Mouse (Mus musculus): ENCODE results near the gene Gm49661. TPM values are rescaled to one million over a fixed set of nuclear protein-coding genes. Genes with fewer than 3 reads are reported as not detected.

Gene Gm49661
- total and polyA plus RNA-seq, 2 experiments from 2014 or later, result not detected

DNA sequence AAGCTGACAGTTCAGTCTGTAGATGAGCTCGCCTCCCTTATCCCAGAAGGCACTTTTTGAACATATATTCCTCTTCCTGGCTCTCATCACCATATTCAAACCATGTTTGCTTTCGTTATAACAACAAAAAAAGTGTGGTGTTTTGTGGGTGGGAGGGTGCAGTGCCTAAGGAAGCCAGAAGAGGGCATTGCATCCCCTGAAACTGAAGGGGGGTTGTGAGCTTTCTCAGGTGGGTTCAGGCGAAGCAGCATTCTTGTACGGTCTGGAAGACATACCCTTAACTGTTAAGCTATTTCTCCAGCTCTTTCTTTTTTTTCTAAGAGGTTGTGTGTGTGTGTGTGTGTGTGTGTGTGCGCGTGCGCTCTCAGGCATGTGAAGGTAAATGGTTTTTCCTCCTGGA is 6.2 kb upstream of the Gm49661 start:
- Histone ChIP-seq H3K4me3 (ENCODE audit: low read depth, low read length) (no peak overlapping the region), H3K4me2 (ENCODE audit: low read depth) (peak overlapping the region; percentile 81; the same call in 1 of the 2 replicates), H3K9ac (no peak overlapping the region), H3K4me1 (ENCODE audit: insufficient read depth) (peaks cover 28% of the 10 kb centered on the region; the same call in 1 of the 2 replicates), H3K27ac (ENCODE audit: low read depth, low read length) (no peak overlapping the region), H3K9me3 (ENCODE audit: low read length) (no peaks in the 10 kb centered on the region), H3K36me3 (ENCODE audit: insufficient read depth) (peaks cover 32% of the 10 kb centered on the region), H3K27me3 (ENCODE audit: insufficient read depth, low read length) (no peaks in the 10 kb centered on the region)
- DNase-seq (peak; percentile 77), ATAC-seq (no peak)
- peak; percentile 89 for TF ChIP-seq CTCF (IDR thresholded peaks at IDR 0.05; ENCODE audit: low read depth)
- 39% methylated on average over 7 of the region's 7 CpGs for WGBS

DNA sequence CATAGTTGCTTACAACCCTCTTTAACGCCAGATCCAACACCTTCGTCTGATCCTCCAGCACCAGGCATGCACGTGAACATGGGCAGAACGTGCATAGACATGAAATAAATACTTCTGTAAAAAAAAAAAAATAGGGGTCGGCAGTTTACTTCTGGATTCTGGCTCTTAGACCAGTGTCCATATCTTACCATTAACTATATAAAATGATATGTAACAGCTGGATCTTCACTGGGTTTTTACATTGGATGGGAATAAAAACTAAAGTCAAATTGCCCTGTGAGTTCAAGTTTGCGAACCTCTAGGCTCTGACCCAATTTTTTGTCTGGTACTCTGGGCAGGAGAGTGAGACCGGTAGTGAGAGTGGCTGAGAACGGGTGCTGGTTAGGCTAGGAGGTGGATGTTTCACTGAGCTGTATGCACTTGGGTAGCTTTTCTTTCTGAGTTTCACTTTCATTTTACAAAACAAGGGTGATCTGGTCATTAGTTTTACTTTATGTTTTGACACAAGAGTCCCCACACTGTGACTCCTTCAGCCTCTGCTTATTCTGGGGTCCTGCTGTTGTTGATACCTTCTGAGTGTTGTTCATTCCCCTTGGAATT is 5.4 kb upstream of the Gm49661 start:
- peaks cover 32% of the 10 kb centered on the region for H3K36me3 ChIP-seq (ENCODE audit: insufficient read depth)
- ATAC-seq, result no peak
- 83% methylated on average over 8 of the region's 8 CpGs for WGBS
- H3K27me3 ChIP-seq (ENCODE audit: insufficient read depth, low read length), result no peaks in the 10 kb centered on the region
- H3K4me3 ChIP-seq (ENCODE audit: low read depth, low read length), result no peak overlapping the region
- DNase-seq, result no peak
- no peak for TF ChIP-seq CTCF (IDR thresholded peaks at IDR 0.05; ENCODE audit: low read depth)
- H3K9ac ChIP-seq, result no peak overlapping the region
- no peaks in the 10 kb centered on the region for H3K9me3 ChIP-seq (ENCODE audit: low read length)
- H3K27ac ChIP-seq (ENCODE audit: low read depth, low read length), result no peak overlapping the region
- H3K4me2 ChIP-seq (ENCODE audit: low read depth), result no peak overlapping the region
- peaks cover 23% of the 10 kb centered on the region; the same call in 1 of the 2 replicates for H3K4me1 ChIP-seq (ENCODE audit: insufficient read depth)

DNA sequence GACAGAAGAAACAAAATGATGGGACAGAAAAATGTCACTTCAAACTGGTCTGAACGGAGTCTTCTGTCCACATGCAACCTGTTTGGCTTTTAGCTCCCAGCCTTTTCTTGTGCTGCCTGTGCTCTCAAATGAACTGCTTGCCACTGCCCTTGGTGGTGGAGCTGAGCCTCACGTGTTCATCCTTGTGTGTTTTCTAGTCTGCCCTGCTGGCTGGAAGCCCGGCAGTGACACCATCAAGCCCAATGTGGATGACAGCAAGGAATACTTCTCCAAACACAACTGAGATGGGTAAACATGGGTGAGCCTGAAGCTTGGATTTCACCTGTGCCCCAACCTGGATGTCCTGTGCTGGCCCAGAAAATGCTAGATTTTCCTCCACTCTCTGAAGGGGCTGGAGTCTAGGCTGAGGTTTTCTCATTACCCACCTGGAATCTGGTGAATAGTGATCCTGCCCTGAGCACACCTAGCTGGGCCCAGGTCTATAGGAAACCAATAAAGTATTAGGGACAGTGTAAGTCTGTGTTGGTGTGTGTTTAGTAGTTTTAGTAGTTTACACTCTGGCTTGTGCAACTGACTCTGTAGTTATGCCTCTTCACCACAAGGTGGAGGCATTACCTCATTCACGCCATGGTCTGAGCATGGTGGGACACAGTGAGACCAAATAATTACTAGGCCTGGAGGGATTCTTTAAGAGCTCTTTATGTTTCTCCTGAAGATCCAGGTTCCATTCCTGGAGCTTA is 4.7 kb upstream of the Gm49661 start:
- H3K9me3 ChIP-seq (ENCODE audit: low read length), result no peaks in the 10 kb centered on the region
- no peak overlapping the region for H3K4me2 ChIP-seq (ENCODE audit: low read depth)
- H3K4me3 ChIP-seq (ENCODE audit: low read depth, low read length), result no peak overlapping the region
- H3K36me3 ChIP-seq (ENCODE audit: insufficient read depth), result peaks cover 32% of the 10 kb centered on the region
- no peak overlapping the region for H3K9ac ChIP-seq
- 49% methylated on average over 4 of the region's 4 CpGs for WGBS
- H3K27me3 ChIP-seq (ENCODE audit: insufficient read depth, low read length), result no peaks in the 10 kb centered on the region
- DNase-seq (peak; percentile 79), ATAC-seq (peak; percentile 18; the same call in 1 of the 2 replicates)
- TF ChIP-seq CTCF (IDR thresholded peaks at IDR 0.05; ENCODE audit: low read depth), result peak; percentile 93
- peaks cover 16% of the 10 kb centered on the region; the same call in 1 of the 2 replicates for H3K4me1 ChIP-seq (ENCODE audit: insufficient read depth)
- no peak overlapping the region for H3K27ac ChIP-seq (ENCODE audit: low read depth, low read length)

DNA sequence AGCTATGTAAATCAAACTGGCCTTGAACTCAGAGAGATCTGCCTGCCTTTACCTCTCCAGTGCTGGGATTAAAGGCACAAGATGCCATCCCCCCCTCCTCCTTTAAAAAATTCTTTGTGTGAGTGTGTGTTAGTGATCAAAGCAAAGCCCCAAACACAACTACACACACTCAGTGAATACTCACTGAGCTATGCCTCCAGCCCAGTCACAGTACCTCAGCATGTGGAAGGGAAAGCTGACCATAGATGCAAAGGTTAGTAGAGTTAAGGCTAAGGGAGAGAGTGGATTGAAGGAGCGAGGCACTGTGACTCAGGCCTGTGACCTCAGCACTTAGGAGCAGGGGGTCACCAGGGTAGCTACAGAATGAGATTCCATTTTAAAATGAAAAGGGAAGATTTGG is 3.8 kb upstream of the Gm49661 start:
- DNase-seq, result no peak
- TF ChIP-seq CTCF (IDR thresholded peaks at IDR 0.05; ENCODE audit: low read depth), result no peak
- Histone ChIP-seq H3K36me3 (ENCODE audit: insufficient read depth) (peaks cover 32% of the 10 kb centered on the region), H3K9ac (no peak overlapping the region), H3K4me2 (ENCODE audit: low read depth) (no peak overlapping the region), H3K4me1 (ENCODE audit: insufficient read depth) (peaks cover 13% of the 10 kb centered on the region; the same call in 1 of the 2 replicates), H3K9me3 (ENCODE audit: low read length) (no peaks in the 10 kb centered on the region), H3K27ac (ENCODE audit: low read depth, low read length) (no peak overlapping the region), H3K4me3 (ENCODE audit: low read depth, low read length) (no peak overlapping the region), H3K27me3 (ENCODE audit: insufficient read depth, low read length) (no peaks in the 10 kb centered on the region)
- ATAC-seq, result no peak
- WGBS, result 90% methylated on average over 1 of the region's 1 CpGs

DNA sequence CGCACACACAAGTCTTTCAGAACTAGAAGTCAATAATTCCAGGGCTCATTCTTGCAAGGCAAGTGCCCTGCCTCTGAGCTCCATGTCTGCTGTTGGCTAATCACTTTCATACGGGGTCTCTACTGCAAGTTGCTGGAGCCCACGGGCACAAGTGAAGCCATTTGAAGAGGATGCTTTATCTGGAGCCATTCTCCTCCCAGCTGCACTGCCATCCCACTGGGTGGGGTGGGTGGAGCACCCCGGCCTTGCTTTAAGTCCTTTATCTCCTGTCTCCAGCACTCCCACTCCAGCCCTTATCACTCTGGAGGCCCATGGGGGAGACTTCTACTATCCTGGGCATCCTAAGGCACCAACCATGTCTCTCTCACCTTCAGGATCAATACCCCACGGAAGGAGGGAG is 1.7 kb upstream of the Gm49661 start:
- no peak for DNase-seq
- 0 out of 2 replicates have a peak overlapping the region, but pooled peaks have one; percentile 10 for H3K27ac ChIP-seq (ENCODE audit: low read depth, low read length)
- WGBS, result 58% methylated on average over 5 of the region's 5 CpGs
- ATAC-seq, result no peak
- peaks cover 9% of the 10 kb centered on the region; the same call in 1 of the 2 replicates for H3K4me1 ChIP-seq (ENCODE audit: insufficient read depth)
- no peak for TF ChIP-seq CTCF (IDR thresholded peaks at IDR 0.05; ENCODE audit: low read depth)
- H3K27me3 ChIP-seq (ENCODE audit: insufficient read depth, low read length), result no peaks in the 10 kb centered on the region
- peak overlapping the region; percentile 85 for H3K4me3 ChIP-seq (ENCODE audit: low read depth, low read length)
- H3K4me2 ChIP-seq (ENCODE audit: low read depth), result peak overlapping the region; percentile 91
- no peaks in the 10 kb centered on the region for H3K9me3 ChIP-seq (ENCODE audit: low read length)
- H3K36me3 ChIP-seq (ENCODE audit: insufficient read depth), result peaks cover 32% of the 10 kb centered on the region
- peak overlapping the region; percentile 97 for H3K9ac ChIP-seq

DNA sequence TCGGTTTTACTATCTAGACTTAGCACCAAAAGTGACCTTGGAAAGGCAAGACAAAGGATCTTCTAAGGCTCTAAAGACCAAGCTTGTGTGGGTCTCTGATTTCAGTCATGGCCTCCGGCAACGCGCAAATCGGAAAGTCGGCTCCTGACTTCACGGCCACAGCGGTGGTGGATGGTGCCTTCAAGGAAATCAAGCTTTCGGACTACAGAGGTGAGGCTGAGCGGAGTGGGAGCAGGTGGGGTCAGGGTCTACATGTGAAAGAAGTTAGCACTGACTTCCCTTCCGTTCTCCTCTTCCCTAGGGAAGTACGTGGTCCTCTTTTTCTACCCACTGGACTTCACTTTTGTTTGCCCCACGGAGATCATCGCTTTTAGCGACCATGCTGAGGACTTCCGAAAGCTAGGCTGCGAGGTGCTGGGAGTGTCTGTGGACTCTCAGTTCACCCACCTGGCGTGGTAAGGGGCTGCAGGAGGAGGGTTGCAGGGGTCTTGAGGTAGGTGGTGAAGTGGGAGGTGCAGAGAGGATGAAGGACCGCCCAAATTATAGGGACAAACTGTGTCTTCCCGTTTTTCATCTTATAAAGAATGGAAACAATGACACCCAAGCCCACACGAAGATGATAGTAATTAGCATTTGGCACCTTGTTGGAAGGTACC is 1.0 kb upstream of the Gm49661 start:
- TF ChIP-seq CTCF (IDR thresholded peaks at IDR 0.05; ENCODE audit: low read depth), result no peak
- H3K4me1 ChIP-seq (ENCODE audit: insufficient read depth), result peaks cover 10% of the 10 kb centered on the region
- H3K36me3 ChIP-seq (ENCODE audit: insufficient read depth), result peaks cover 32% of the 10 kb centered on the region
- H3K9ac ChIP-seq, result peak overlapping the region; percentile 97
- H3K27ac ChIP-seq (ENCODE audit: low read depth, low read length), result peak overlapping the region; percentile 89
- peak overlapping the region; percentile 91 for H3K4me2 ChIP-seq (ENCODE audit: low read depth)
- peak overlapping the region; percentile 85 for H3K4me3 ChIP-seq (ENCODE audit: low read depth, low read length)
- ATAC-seq, result no peak
- DNase-seq, result no peak
- no peaks in the 10 kb centered on the region for H3K9me3 ChIP-seq (ENCODE audit: low read length)
- H3K27me3 ChIP-seq (ENCODE audit: insufficient read depth, low read length), result no peaks in the 10 kb centered on the region
- 5% methylated on average over 21 of the region's 21 CpGs for WGBS

All from forebrain, postnatal 0 days (tissue).